Mouse (Mus musculus) liver, embryonic 14.5 days (tissue): ENCODE results near the gene Sgpl1.

Experiments
- CTCF ChIP-seq: IDR thresholded peaks from 2 replicates; pipeline ENCODE4 v1.5.1; 2016; ENCODE audit warnings: antibody characterized with exemption, low read depth, control low read depth
- EP300 ChIP-seq: IDR thresholded peaks from 2 replicates; pipeline ENCODE4 v1.6.1; 2016; ENCODE audit warnings: antibody characterized with exemption, low read depth

DNA sequence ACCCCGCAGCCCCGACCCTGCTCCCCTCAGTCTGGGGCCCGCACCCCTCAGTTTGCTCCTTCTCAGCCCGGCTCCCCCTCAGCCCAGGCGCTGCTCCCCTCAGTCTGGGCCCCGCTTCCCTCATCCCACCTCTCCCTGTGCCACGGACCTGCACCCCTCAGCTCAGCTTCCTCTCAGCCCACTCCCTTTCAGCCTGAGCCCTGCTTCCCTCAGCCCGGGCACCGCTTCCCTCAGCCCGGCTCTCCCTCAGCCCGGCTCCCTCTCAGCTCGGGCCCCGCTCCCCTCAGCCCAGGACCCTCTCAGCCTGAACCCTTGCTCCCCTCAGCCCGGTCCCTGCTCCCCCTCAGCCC is 721 bp downstream of the Sgpl1 start:
- TF ChIP-seq CTCF (no peak), EP300 (no peak)
